Mouse (Mus musculus) CD4-positive, CD25-positive, alpha-beta regulatory T cell, adult 4 months (primary cell): ENCODE data around the gene Usp19. TPM values are rescaled to one million over a fixed set of nuclear protein-coding genes. Genes with fewer than 3 reads are reported as not detected.

ENCODE experiments used
- ATAC-seq: one replicate; pipeline ENCODE4 v1.8.0; 2017
- polyA plus RNA-seq, 2 experiments: library from polyadenylated mRNA; unstranded; fragments of 100-300 nt; shearing (Covaris generic); gene quantifications; one replicate each; pipeline ENCODE4 v1.2.1; 2017

Usp19 gene
- polyA plus RNA-seq, 2 experiments from 2014 or later: 15.1 to 16.6 TPM

DNA sequence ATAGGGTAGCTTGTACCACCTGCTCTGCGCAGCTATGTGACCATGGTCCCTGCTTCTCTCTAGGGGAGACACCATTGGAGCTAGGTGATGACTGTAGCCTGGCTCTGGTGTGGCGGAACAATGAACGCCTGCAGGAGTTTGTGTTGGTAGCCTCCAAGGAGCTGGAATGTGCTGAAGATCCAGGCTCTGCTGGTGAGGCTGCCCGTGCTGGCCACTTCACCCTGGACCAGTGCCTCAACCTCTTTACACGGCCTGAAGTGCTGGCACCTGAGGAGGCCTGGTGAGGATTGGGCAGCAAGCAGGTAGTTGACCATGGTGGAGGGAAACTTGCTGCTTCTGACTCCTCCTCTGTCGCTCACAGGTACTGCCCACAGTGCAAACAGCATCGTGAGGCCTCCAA is 8.8 kb downstream of the Usp19 start:
- no peak for ATAC-seq

DNA sequence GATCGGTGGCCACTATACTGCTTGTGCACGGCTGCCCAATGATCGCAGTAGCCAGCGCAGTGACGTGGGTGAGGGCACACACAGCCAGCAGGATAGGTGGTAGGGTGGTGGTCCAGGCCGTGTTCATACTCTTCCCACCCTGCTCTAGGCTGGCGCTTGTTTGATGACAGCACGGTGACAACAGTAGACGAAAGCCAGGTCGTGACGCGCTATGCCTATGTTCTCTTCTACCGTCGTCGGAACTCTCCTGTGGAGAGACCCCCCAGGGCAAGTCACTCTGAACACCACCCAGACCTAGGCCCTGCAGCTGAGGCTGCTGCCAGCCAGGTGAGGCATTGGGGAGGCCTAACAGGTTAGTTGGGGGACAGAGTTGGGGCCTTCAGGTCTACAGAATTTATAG is 9.5 kb downstream of the Usp19 start:
- no peak for ATAC-seq

GRCm38 (mm10) chr9:108506901-108507300 is 16.5 kb downstream of the Usp19 start:
- no peak for ATAC-seq

- peak; percentile 100 for ATAC-seq
Measured at GRCm38 (mm10) chr9:108507619-108508434, 17.4 kb downstream of the Usp19 start, which contains the start of gene Qars. TSS of gene Qars (plus strand) at chr9:108507706.

DNA sequence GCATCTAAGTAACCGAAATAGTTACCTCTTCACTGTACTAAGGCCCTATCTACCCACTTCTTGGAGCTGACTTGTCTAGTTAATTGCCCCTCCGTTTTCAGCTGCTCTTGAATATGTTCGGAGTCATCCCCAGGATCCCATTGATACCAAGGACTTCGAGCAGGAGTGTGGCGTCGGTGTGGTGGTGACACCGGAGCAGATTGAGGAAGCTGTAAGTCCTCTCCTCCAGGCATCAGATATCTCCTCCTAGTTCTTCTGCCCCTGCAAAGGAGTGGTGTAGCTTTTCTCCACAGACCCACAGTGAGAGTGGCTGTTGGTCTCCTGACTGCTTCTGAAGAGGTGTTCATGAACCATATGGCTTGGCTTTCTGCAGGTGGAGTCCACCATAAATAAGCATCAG is 18.4 kb downstream of the Usp19 start:
- no peak for ATAC-seq

DNA sequence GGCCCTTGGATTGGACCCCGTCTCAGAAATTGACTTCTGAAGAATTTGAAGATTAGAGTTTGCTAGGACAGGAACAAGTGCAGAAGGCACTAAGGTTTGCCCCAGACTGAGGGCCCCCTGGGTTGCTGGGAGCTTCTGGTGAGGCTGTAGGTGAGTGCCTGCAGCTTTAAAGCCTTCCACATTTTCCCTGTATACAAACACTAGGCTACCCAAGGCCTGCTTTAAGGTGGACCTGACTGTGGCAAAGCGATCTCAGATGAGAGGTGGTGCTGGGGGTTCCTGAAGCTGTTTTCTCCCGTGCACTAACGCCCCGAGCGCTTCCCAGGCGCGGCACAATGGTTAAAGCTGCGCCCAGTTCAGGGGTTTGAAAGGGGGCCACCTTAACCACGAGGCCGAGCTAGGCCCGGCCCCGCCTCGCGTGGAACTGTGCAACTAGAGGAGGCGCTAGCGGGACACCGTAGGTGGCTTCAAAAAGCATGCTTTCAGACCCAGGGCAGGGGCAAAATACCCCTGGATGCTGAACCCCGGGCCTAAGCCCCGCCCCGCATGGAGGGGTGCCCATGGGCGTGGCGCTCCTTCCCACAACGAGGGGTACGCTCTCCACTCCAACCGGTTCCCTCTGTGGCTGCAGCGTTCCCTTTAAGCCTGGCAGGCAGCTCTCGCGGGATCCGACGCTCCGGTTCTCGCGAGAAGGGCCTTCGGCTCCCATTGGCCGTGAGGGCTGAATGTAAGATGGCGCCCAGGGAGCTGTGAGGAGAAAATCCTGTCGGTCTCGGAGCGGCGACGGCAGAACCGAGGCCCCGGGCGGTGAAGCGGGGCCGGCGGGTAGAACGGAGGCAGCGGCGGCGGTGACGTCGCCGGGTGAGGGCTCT is 26.2 kb downstream of the Usp19 start, which contains the start of gene Qrich1:
Gene Qrich1 (plus strand): TSS at position 427 of the 872 bp plus-strand sequence.
- peak; percentile 94 for ATAC-seq

GRCm38 (mm10) chr9:108517253-108517930 is 27.0 kb downstream of the Usp19 start:
- peak; percentile 26 for ATAC-seq

DNA sequence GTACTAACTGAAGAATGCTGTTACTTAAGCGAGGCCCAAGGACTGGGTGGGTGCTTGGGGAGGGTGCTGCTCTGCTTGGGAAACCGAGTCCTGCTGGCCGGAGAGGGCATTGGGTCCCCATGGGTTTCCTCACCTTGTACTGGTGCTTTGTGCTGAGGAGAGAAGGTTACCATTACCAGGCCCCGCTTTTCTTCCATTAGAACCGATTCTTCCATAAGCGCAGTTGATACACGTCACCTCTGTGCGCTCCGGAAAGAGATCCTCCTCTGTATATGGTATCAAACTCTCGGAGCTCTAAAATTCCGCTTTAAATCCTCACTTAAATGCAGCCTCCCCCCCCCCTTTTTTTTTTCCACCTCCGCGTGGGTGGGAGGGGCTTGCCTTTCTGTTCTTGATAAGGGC is 27.5 kb downstream of the Usp19 start:
- peak; percentile 51 for ATAC-seq

- ATAC-seq: no peak
Measured at GRCm38 (mm10) chr9:108521604-108522003, 31.2 kb downstream of the Usp19 start.

- ATAC-seq: no peak
Measured at GRCm38 (mm10) chr9:108523341-108523740, 32.9 kb downstream of the Usp19 start.

DNA sequence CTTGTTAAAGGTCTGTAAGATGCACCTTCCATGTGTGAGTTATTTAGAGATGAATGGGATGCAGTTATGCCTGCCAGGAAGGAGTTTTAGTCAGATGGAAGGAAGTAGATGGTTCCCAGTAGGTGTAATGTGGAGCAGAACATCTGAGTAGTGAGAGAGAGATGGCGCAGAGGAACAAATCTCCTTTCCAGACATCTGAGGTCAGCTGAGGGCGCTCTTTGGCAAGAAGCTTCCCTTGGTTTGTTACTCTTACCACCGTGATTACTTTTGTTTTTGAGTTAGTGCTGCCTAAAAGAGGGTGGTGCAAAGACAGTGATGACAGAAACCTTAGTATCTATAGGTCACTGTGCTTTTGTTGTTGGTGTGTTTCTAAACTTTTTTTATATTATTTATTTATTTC is 35.0 kb downstream of the Usp19 start:
- ATAC-seq: no peak

GRCm38 (mm10) chr9:108530954-108531353 is 40.6 kb downstream of the Usp19 start:
- no peak for ATAC-seq

- ATAC-seq: no peak
Measured at GRCm38 (mm10) chr9:108531496-108531895, 41.1 kb downstream of the Usp19 start.

- ATAC-seq: peak; percentile 78
Measured at GRCm38 (mm10) chr9:108540846-108541245, 50.4 kb downstream of the Usp19 start.

GRCm38 (mm10) chr9:108545986-108546385 is 55.6 kb downstream of the Usp19 start:
- no peak for ATAC-seq

- ATAC-seq: no peak
Measured at GRCm38 (mm10) chr9:108546875-108547274, 56.5 kb downstream of the Usp19 start.

Other genes with a start within 250 kb of the Usp19 start
- gene Dag1, start 226.6 kb upstream of the Usp19 start, polyA plus RNA-seq: 1 to 10 TPM; 2.6 to 5.6 TPM
- 1 to 10 TPM; 2.6 to 6.1 TPM for gene Nicn1, start 200.2 kb upstream of the Usp19 start, polyA plus RNA-seq
- gene Amt, start 193.7 kb upstream of the Usp19 start, polyA plus RNA-seq: 1 to 10 TPM; 1.4 to 2.0 TPM
- 100 to 1,000 TPM; 319 to 423 TPM for gene Rhoa, start 184.5 kb upstream of the Usp19 start, polyA plus RNA-seq
- gene Tcta, start 184.4 kb upstream of the Usp19 start, polyA plus RNA-seq: 10 to 100 TPM; 14.8 to 22.7 TPM
- gene Gpx1, start 151.7 kb upstream of the Usp19 start, polyA plus RNA-seq: 100 to 1,000 TPM; 464 to 565 TPM
- gene Usp4, start 142.7 kb upstream of the Usp19 start, polyA plus RNA-seq: 100 to 1,000 TPM; 102 to 155 TPM
- gene 1700102P08Rik, start 97.8 kb upstream of the Usp19 start, polyA plus RNA-seq: 1 to 10 TPM in 1 of 2 experiments, not detected in 1; 1.6 TPM
- gene Ccdc36, start 62.1 kb upstream of the Usp19 start, polyA plus RNA-seq: under 1 TPM in 1 of 2 experiments, not detected in 1; 0.11 TPM
- not detected for gene BC048562, start 54.1 kb upstream of the Usp19 start, polyA plus RNA-seq
- gene Ccdc71, start 30.1 kb upstream of the Usp19 start, polyA plus RNA-seq: 10 to 100 TPM; 29.9 to 39.2 TPM
- gene Klhdc8b, start 29.0 kb upstream of the Usp19 start, polyA plus RNA-seq: 1 to 10 TPM; 1.6 to 2.2 TPM
- under 1 TPM; 0.10 to 0.13 TPM for gene Lamb2, start 10.9 kb upstream of the Usp19 start, polyA plus RNA-seq
- 100 to 1,000 TPM; 132 to 223 TPM for gene Qars, start 17.1 kb downstream of the Usp19 start, polyA plus RNA-seq
- gene Qrich1, start 26.2 kb downstream of the Usp19 start, polyA plus RNA-seq: 10 to 100 TPM; 77.2 to 91.3 TPM
- gene Impdh2, start 69.7 kb downstream of the Usp19 start, polyA plus RNA-seq: 100 to 1,000 TPM; 155 to 180 TPM
- 10 to 100 TPM; 48.0 to 61.4 TPM for gene Ndufaf3, start 76.8 kb downstream of the Usp19 start, polyA plus RNA-seq
- gene Dalrd3, start 79.3 kb downstream of the Usp19 start, polyA plus RNA-seq: 10 to 100 TPM; 65.5 to 75.7 TPM
- 10 to 100 TPM; 29.8 to 56.5 TPM for gene Wdr6, start 88.1 kb downstream of the Usp19 start, polyA plus RNA-seq
- 10 to 100 TPM in 1 of 2 experiments, 1 to 10 TPM in 1; 7.8 to 15.5 TPM for gene P4htm, start 107.1 kb downstream of the Usp19 start, polyA plus RNA-seq
- 10 to 100 TPM; 61.3 to 92.7 TPM for gene Arih2, start 158.8 kb downstream of the Usp19 start, polyA plus RNA-seq
- 10 to 100 TPM; 40.4 to 61.1 TPM for gene Slc25a20, start 171.5 kb downstream of the Usp19 start, polyA plus RNA-seq
- gene Prkar2a, start 198.7 kb downstream of the Usp19 start, polyA plus RNA-seq: 1 to 10 TPM; 3.7 to 6.7 TPM